Mouse (Mus musculus): ENCODE results near the gene Gm6525. TPM values are rescaled to one million over a fixed set of nuclear protein-coding genes. Genes with fewer than 3 reads are reported as not detected.

Gm6525 gene
- not detected in 2 replicates for polyA plus RNA-seq (2012; rRNA removed)

- Histone ChIP-seq H3K36me3 (ENCODE audit: control insufficient read depth, insufficient read depth, low read length) (no peaks in the 10 kb centered on the region; the same call in 1 of the 2 replicates), H3K4me1 (ENCODE audit: control insufficient read depth, insufficient read depth, low read length) (no peaks in the 10 kb centered on the region), H3K27ac (ENCODE audit: insufficient read depth, low read depth, low read length) (no peak within 1 kb of the TSS), H3K4me3 (ENCODE audit: insufficient read depth, low read depth, low read length) (no peak within 1 kb of the TSS), H3K27me3 (replicated peaks; ENCODE audit: control insufficient read depth, insufficient read depth, low read length) (no peaks in the 10 kb centered on the region)
- TF ChIP-seq POLR2A (IDR thresholded peaks at IDR 0.05; ENCODE audit: low read depth, low read length) (no peak), CTCF (conservative IDR thresholded peaks at IDR 0.05; ENCODE audit: insufficient read depth, insufficient read length, low read depth, low read length) (no peak)
- 75% methylated on average over 11 of the region's 11 CpGs for WGBS
- DNase-seq: no peak
These were observed at the start of gene Gm6525 for GRCm38 (mm10) chr3:84173581-84174154. Gm6525 (plus strand) TSS chr3:84174104.

- Histone ChIP-seq H3K27me3 (replicated peaks; ENCODE audit: control insufficient read depth, insufficient read depth, low read length) (no peaks in the 10 kb centered on the region; the same call in 1 of the 2 replicates), H3K4me1 (ENCODE audit: control insufficient read depth, insufficient read depth, low read length) (no peaks in the 10 kb centered on the region; the same call in 1 of the 2 replicates), H3K36me3 (ENCODE audit: control insufficient read depth, insufficient read depth, low read length) (no peaks in the 10 kb centered on the region), H3K4me3 (ENCODE audit: insufficient read depth, low read depth, low read length) (no peak overlapping the region), H3K27ac (ENCODE audit: insufficient read depth, low read depth, low read length) (no peak overlapping the region)
- TF ChIP-seq CTCF (conservative IDR thresholded peaks at IDR 0.05; ENCODE audit: insufficient read depth, insufficient read length, low read depth, low read length): no peak
- DNase-seq: no peak
- 79% methylated on average over 6 of the region's 6 CpGs for WGBS
These were observed 48.1 kb upstream of the Gm6525 start for GRCm38 (mm10) chr3:84125704-84126289.

- no peak for TF ChIP-seq CTCF (conservative IDR thresholded peaks at IDR 0.05; ENCODE audit: insufficient read depth, insufficient read length, low read depth, low read length)
- no peak for TF ChIP-seq POLR2A (IDR thresholded peaks at IDR 0.05; ENCODE audit: low read depth, low read length)
- no peak overlapping the region for H3K27ac ChIP-seq (ENCODE audit: insufficient read depth, low read depth, low read length)
- H3K4me3 ChIP-seq (ENCODE audit: insufficient read depth, low read depth, low read length): no peak overlapping the region
- 90% methylated on average over 3 of the region's 3 CpGs for WGBS
- no peaks in the 10 kb centered on the region; the same call in 1 of the 2 replicates for H3K27me3 ChIP-seq (replicated peaks; ENCODE audit: control insufficient read depth, insufficient read depth, low read length)
- no peaks in the 10 kb centered on the region for H3K36me3 ChIP-seq (ENCODE audit: control insufficient read depth, insufficient read depth, low read length)
- H3K4me1 ChIP-seq (ENCODE audit: control insufficient read depth, insufficient read depth, low read length): no peaks in the 10 kb centered on the region; the same call in 1 of the 2 replicates
- DNase-seq: no peak
These were observed 47.2 kb upstream of the Gm6525 start for GRCm38 (mm10) chr3:84126721-84127120.

GRCm38 (mm10) chr3:84127431-84127830 is 46.5 kb upstream of the Gm6525 start:
- Histone ChIP-seq H3K4me1 (ENCODE audit: control insufficient read depth, insufficient read depth, low read length) (no peaks in the 10 kb centered on the region; the same call in 1 of the 2 replicates), H3K4me3 (ENCODE audit: insufficient read depth, low read depth, low read length) (no peak overlapping the region), H3K36me3 (ENCODE audit: control insufficient read depth, insufficient read depth, low read length) (no peaks in the 10 kb centered on the region), H3K27ac (ENCODE audit: insufficient read depth, low read depth, low read length) (no peak overlapping the region), H3K27me3 (replicated peaks; ENCODE audit: control insufficient read depth, insufficient read depth, low read length) (no peaks in the 10 kb centered on the region; the same call in 1 of the 2 replicates)
- WGBS: 59% methylated on average over 2 of the region's 2 CpGs
- peak; percentile 38 for DNase-seq
- TF ChIP-seq CTCF (conservative IDR thresholded peaks at IDR 0.05; ENCODE audit: insufficient read depth, insufficient read length, low read depth, low read length) (no peak), POLR2A (IDR thresholded peaks at IDR 0.05; ENCODE audit: low read depth, low read length) (no peak)

- Histone ChIP-seq H3K27ac (ENCODE audit: insufficient read depth, low read depth, low read length) (no peak overlapping the region), H3K36me3 (ENCODE audit: control insufficient read depth, insufficient read depth, low read length) (no peaks in the 10 kb centered on the region), H3K4me1 (ENCODE audit: control insufficient read depth, insufficient read depth, low read length) (no peaks in the 10 kb centered on the region; the same call in 1 of the 2 replicates), H3K27me3 (replicated peaks; ENCODE audit: control insufficient read depth, insufficient read depth, low read length) (no peaks in the 10 kb centered on the region; the same call in 1 of the 2 replicates), H3K4me3 (ENCODE audit: insufficient read depth, low read depth, low read length) (no peak overlapping the region)
- TF ChIP-seq CTCF (conservative IDR thresholded peaks at IDR 0.05; ENCODE audit: insufficient read depth, insufficient read length, low read depth, low read length) (no peak), POLR2A (IDR thresholded peaks at IDR 0.05; ENCODE audit: low read depth, low read length) (no peak)
- DNase-seq: peak; percentile 27
- 39% methylated on average over 11 of the region's 11 CpGs for WGBS
These were observed 44.7 kb upstream of the Gm6525 start for GRCm38 (mm10) chr3:84128871-84129870.

GRCm38 (mm10) chr3:84130776-84131175 is 43.1 kb upstream of the Gm6525 start:
- 85% methylated on average over 5 of the region's 5 CpGs for WGBS
- DNase-seq: no peak

More at GRCm38 (mm10) chr3:84130776-84131175, 43.1 kb upstream of the Gm6525 start:
- Histone ChIP-seq H3K36me3 (ENCODE audit: control insufficient read depth, insufficient read depth, low read length) (no peaks in the 10 kb centered on the region), H3K4me1 (ENCODE audit: control insufficient read depth, insufficient read depth, low read length) (no peaks in the 10 kb centered on the region; the same call in 1 of the 2 replicates), H3K4me3 (ENCODE audit: insufficient read depth, low read depth, low read length) (no peak overlapping the region), H3K27ac (ENCODE audit: insufficient read depth, low read depth, low read length) (no peak overlapping the region), H3K27me3 (replicated peaks; ENCODE audit: control insufficient read depth, insufficient read depth, low read length) (no peaks in the 10 kb centered on the region; the same call in 1 of the 2 replicates)
- TF ChIP-seq POLR2A (IDR thresholded peaks at IDR 0.05; ENCODE audit: low read depth, low read length) (no peak), CTCF (conservative IDR thresholded peaks at IDR 0.05; ENCODE audit: insufficient read depth, insufficient read length, low read depth, low read length) (no peak)
